Mouse (Mus musculus) lung, postnatal 0 days (tissue): ENCODE results near the gene Fbxo11.

Experiments used
- CTCF ChIP-seq: IDR thresholded peaks from 2 replicates; pipeline ENCODE4 v1.5.1; 2016; ENCODE audit warnings: antibody characterized with exemption, mild to moderate bottlenecking
- EP300 ChIP-seq: IDR thresholded peaks from 2 replicates; pipeline ENCODE4 v1.6.1; 2016; ENCODE audit warnings: antibody characterized with exemption, mild to moderate bottlenecking, control low read depth

- no peak for TF ChIP-seq CTCF
- TF ChIP-seq EP300: no peak
These were observed at the start of gene Fbxo11 for GRCm38 (mm10) chr17:88065031-88065800.
